Mouse (Mus musculus): ENCODE measurements around the gene Tspan18.

GRCm38 (mm10) chr2:93346609-93347008 lies 12.3 kb upstream of the Tspan18 start:
- no peak for TF ChIP-seq CTCF (conservative IDR thresholded peaks at IDR 0.05; ENCODE audit: low read length)
- no peak for TF ChIP-seq NANOG (IDR thresholded peaks at IDR 0.05; ENCODE audit: borderline replicate concordance, low read length)
